Mouse (Mus musculus): ENCODE measurements around the gene Gm5934. TPM values are rescaled to one million over a fixed set of nuclear protein-coding genes. Genes with fewer than 3 reads are reported as not detected.

The Gm5934 gene
- polyA plus RNA-seq (2017; shearing (Covaris generic)): under 1 TPM; 0.07 to 0.29 TPM

GRCm38 (mm10) chrX:24500660-24501059, at the start of gene Gm5934:
Gm5934 (minus strand) TSS chrX:24500760.

Other genes starting within 250 kb of the Gm5934 start
- gene Gm4297, start 74.1 kb upstream of the Gm5934 start, polyA plus RNA-seq (2017; shearing (Covaris generic)): under 1 TPM in 1 of 2 experiments, not detected in 1; 0.18 TPM

Measured in inflammation-experienced regulatory T-cells (primary cell).